Mouse (Mus musculus) testis, adult 2 months (tissue): ENCODE measurements at regions not wholly inside any gene's neighbourhood (a gene's known extent, or its start where the extent isn't known, plus 50 kb on each side); places are given as distances from the start of the nearest gene placed in this dataset.

Source experiments
- CTCF ChIP-seq: fragments of 200-500 bp; IDR thresholded peaks from 2 replicates; pipeline ENCODE4 v1.5.1; 2012; ENCODE audit warnings: low read depth, mild to moderate bottlenecking, inconsistent platforms, low read length, moderate library complexity; ENCODE audit not compliant: control insufficient read depth, insufficient read depth, insufficient replicate concordance
- POLR2A ChIP-seq: fragments of 200-500 bp; IDR thresholded peaks from 2 replicates; pipeline ENCODE4 v1.6.1; 2012; ENCODE audit warnings: low read depth, mild to moderate bottlenecking, inconsistent platforms, low read length, moderate library complexity; ENCODE audit not compliant: control insufficient read depth

DNA sequence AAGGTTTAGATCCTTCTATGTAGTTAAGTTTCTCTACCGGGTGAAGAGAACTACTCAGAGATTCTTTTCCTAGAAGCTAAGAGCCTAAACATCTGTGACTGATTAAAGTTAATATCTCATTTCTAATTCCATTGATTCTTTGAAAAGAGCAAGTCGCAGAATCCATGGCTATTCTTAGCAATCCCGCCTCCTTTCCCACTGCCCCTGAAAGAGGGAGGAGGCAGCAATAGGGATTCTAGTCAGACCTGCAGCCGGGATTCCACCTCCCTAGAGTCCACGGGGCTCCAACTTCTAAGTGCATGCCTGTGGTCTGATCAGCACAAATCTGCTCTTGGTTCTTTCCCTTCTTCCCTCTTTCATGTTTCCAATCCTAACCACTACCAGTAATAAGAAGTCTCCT, 93.7 kb upstream of the Wars2 start:
- TF ChIP-seq CTCF (no peak), POLR2A (no peak)
